Mouse (Mus musculus) CH12.LX (cell line): ENCODE results near the gene Irs3. TPM values are rescaled to one million over a fixed set of nuclear protein-coding genes. Genes with fewer than 3 reads are reported as not detected.

Experiments
- DNase-seq: peaks from one replicate; pipeline ENCODE4 v3.0.0-alpha.2; 2013; ENCODE audit errors: extremely low read depth
- H3K27ac ChIP-seq: 2 replicates; pipeline ENCODE4 v1.5.1; 2012; ENCODE audit warnings: low read depth, mild to moderate bottlenecking, control low read depth, moderate library complexity; ENCODE audit not compliant: insufficient read depth
- H3K27me3 ChIP-seq: replicated peaks from 2 replicates; pipeline ENCODE3; 2012; ENCODE audit warnings: inconsistent platforms
- H3K36me3 ChIP-seq, 2 experiments: replicated peaks in 1 of 2; 2 replicates each; pipeline versions ENCODE3 to v1.6.1; 2012; ENCODE audit warnings: inconsistent platforms in 1 of 2, low read length in 1 of 2, mild to moderate bottlenecking in 1 of 2, mixed read lengths in 1 of 2, moderate library complexity in 1 of 2; ENCODE audit not compliant: control insufficient read depth in 1 of 2, insufficient read depth in 1 of 2
- H3K4me1 ChIP-seq, 2 experiments: 2 replicates each; pipeline ENCODE4 v1.6.1; 2012; ENCODE audit warnings: inconsistent platforms in 1 of 2, moderate library complexity in 1 of 2; ENCODE audit not compliant: insufficient read depth in 2 of 2, control insufficient read depth in 1 of 2
- H3K4me2 ChIP-seq: 2 replicates; pipeline ENCODE4 v1.6.1; 2012; ENCODE audit warnings: low read depth, mild to moderate bottlenecking, control low read depth; ENCODE audit not compliant: poor library complexity, insufficient read depth, severe bottlenecking
- H3K4me3 ChIP-seq, 3 experiments: fragments of 150-350 bp in 1 of 3; sonication (generic) in 1 of 3; replicated peaks in 1 of 3; 2 replicates each; pipeline versions ENCODE3 to v1.5.1; 2011 to 2012; ENCODE audit warnings: low read depth in 2 of 3, low read length in 2 of 3, mild to moderate bottlenecking in 2 of 3, moderate library complexity in 2 of 3, control low read depth in 1 of 3, improper control_type of control experiment in 1 of 3, inconsistent platforms in 1 of 3, mixed read lengths in 1 of 3; ENCODE audit not compliant: poor library complexity in 1 of 3
- H3K79me2 ChIP-seq: replicated peaks from 2 replicates; pipeline ENCODE4 v1.6.1; 2012; ENCODE audit warnings: mild to moderate bottlenecking, moderate library complexity; ENCODE audit not compliant: control insufficient read depth, poor library complexity, insufficient read depth, severe bottlenecking; ENCODE audit errors: extremely low read depth
- H3K9ac ChIP-seq: 2 replicates; pipeline ENCODE4 v1.6.1; 2012; ENCODE audit warnings: low read depth, mild to moderate bottlenecking, control low read depth, moderate library complexity; ENCODE audit not compliant: insufficient read depth
- H3K9me3 ChIP-seq: replicated peaks from 2 replicates; pipeline ENCODE3; 2012; ENCODE audit warnings: low read length, inconsistent platforms, mixed read lengths
- BHLHE40 ChIP-seq: IDR thresholded peaks from 2 replicates; pipeline ENCODE4 v1.6.1; 2011; ENCODE audit warnings: mild to moderate bottlenecking, low read depth, low read length, improper control_type of control experiment
- CHD2 ChIP-seq: IDR thresholded peaks from 2 replicates; pipeline ENCODE4 v1.6.1; 2011; ENCODE audit warnings: low read length, improper control_type of control experiment
- CTCF ChIP-seq, 2 experiments: IDR thresholded peaks in 1 of 2; conservative IDR thresholded peaks in 1 of 2; 2 replicates each; pipeline ENCODE4 v1.5.1; 2011 to 2012; ENCODE audit warnings: low read depth in 2 of 2, low read length in 2 of 2, improper control_type of control experiment in 1 of 2, inconsistent platforms in 1 of 2, mild to moderate bottlenecking in 1 of 2, moderate library complexity in 1 of 2
- EP300 ChIP-seq: IDR thresholded peaks from 2 replicates; pipeline ENCODE4 v1.6.1; 2011; ENCODE audit warnings: low read length, improper control_type of control experiment
- ETS1 ChIP-seq: conservative IDR thresholded peaks from 2 replicates; pipeline ENCODE4 v1.6.1; 2012; ENCODE audit warnings: low read depth, mild to moderate bottlenecking, inconsistent platforms, low read length, improper control_type of control experiment, moderate library complexity
- IRF4 ChIP-seq: IDR thresholded peaks from 2 replicates; pipeline ENCODE4 v1.6.1; 2014; ENCODE audit warnings: low read depth, mild to moderate bottlenecking, inconsistent platforms, low read length, improper control_type of control experiment
- JUN ChIP-seq: IDR thresholded peaks from 2 replicates; pipeline ENCODE4 v1.6.1; 2011; ENCODE audit warnings: low read depth, mild to moderate bottlenecking, low read length, improper control_type of control experiment, moderate library complexity; ENCODE audit not compliant: insufficient read depth
- JUND ChIP-seq: conservative IDR thresholded peaks from 2 replicates; pipeline ENCODE4 v1.6.1; 2011; ENCODE audit warnings: low read depth, low read length, improper control_type of control experiment
- MAFK ChIP-seq: IDR thresholded peaks from 2 replicates; pipeline ENCODE4 v1.6.1; 2011; ENCODE audit warnings: low read length, improper control_type of control experiment; ENCODE audit not compliant: insufficient replicate concordance
- MEF2A ChIP-seq: IDR thresholded peaks from 2 replicates; pipeline ENCODE4 v1.6.1; 2014; ENCODE audit warnings: low read depth, mild to moderate bottlenecking, inconsistent platforms, low read length, improper control_type of control experiment, borderline replicate concordance
- MYC ChIP-seq: IDR thresholded peaks from 2 replicates; pipeline ENCODE4 v1.6.1; 2011; ENCODE audit warnings: low read depth, mild to moderate bottlenecking, improper control_type of control experiment, low read length
- NRF1 ChIP-seq: IDR thresholded peaks from 2 replicates; pipeline ENCODE4 v1.6.1; 2014; ENCODE audit warnings: low read depth, mild to moderate bottlenecking, inconsistent platforms, low read length, improper control_type of control experiment, moderate library complexity
- PAX5 ChIP-seq: IDR thresholded peaks from 2 replicates; pipeline ENCODE4 v1.6.1; 2012; ENCODE audit warnings: low read length, inconsistent platforms, mixed read lengths
- POLR2AphosphoS2 ChIP-seq: IDR thresholded peaks from 2 replicates; pipeline ENCODE4 v1.6.1; 2011; ENCODE audit warnings: low read depth, low read length, improper control_type of control experiment
- RAD21 ChIP-seq: IDR thresholded peaks from 2 replicates; pipeline ENCODE4 v1.6.1; 2011; ENCODE audit warnings: low read depth, mild to moderate bottlenecking, low read length, improper control_type of control experiment, moderate library complexity
- SMC3 ChIP-seq: IDR thresholded peaks from 2 replicates; pipeline ENCODE4 v1.6.1; 2011; ENCODE audit warnings: low read depth, low read length, improper control_type of control experiment
- TBP ChIP-seq: conservative IDR thresholded peaks from 2 replicates; pipeline ENCODE4 v1.6.1; 2011; ENCODE audit warnings: low read depth, low read length, improper control_type of control experiment
- USF2 ChIP-seq: conservative IDR thresholded peaks from 2 replicates; pipeline ENCODE4 v1.6.1; 2011; ENCODE audit warnings: low read depth, low read length, improper control_type of control experiment
- ZMIZ1 ChIP-seq: IDR thresholded peaks from 2 replicates; pipeline ENCODE4 v1.6.1; 2012; ENCODE audit warnings: low read depth, mild to moderate bottlenecking, inconsistent platforms, low read length, improper control_type of control experiment
- dilution Hi-C: fragments of 300-500 bp; cut with MboI; formaldehyde crosslinking; loops from 2 replicates; pipeline ENCODE4 v1.14.3; 2020; ENCODE audit warnings: low sequenced_read_pairs; ENCODE audit not compliant: extremely low pct_unique_long_range_greater_than_20kb, extremely low pct_ligation_motif_present
- in situ Hi-C: fragments of 300-500 bp; cut with MboI; formaldehyde crosslinking; loops from 3 replicates; pipeline ENCODE4 v1.14.3; 2019; ENCODE audit warnings: low sequenced_read_pairs, low pct_ligation_motif_present, low pct_unique_long_range_greater_than_20kb, mixed read lengths
- polyA plus RNA-seq: library from polyadenylated mRNA; unstranded; fragments of >175 nt; gene quantifications from 2 replicates; pipeline ENCODE4 v1.2.1, GENCODE M21; 2012; ENCODE audit warnings: low read depth; ENCODE audit not compliant: insufficient read length
- total RNA-seq, 2 experiments: library from RNA; depleted of rRNA; stranded (reverse); fragments of 300-350 nt in 1 of 2; fragments of >200 nt in 1 of 2; gene quantifications; 2 replicates each; pipeline ENCODE4 v1.2.3; 2012 to 2014

Gene Irs3
- total and polyA plus RNA-seq, 3 experiments, result not detected

DNA sequence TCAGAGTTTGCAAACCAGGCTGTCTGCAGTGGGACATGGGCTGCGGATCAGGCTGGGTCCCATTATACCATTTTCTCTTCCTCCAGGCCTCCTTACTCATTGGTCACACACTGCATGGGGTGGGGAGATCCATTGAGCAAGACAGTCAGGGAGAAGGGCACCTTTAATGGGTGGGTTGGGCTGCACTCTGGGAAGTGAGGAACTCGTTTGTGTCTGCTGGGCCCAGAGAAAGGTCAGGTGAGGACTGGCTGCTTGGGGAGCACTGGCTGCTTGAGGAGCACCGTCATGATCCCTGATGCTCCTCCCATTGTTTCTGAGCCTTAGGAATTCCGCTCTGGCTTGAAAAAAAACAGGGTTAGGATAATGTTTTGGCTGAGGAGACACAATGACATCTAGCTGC, 2.6 kb downstream of the Irs3 start:
- Histone ChIP-seq H3K79me2 (no peaks in the 10 kb centered on the region), H3K4me2 (no peak overlapping the region), H3K9ac (no peak overlapping the region), H3K4me1 (peaks cover 3 to 26% of the 10 kb centered on the region in 2 experiments; a peak in 3 of 4 replicates)
- no peak for DNase-seq
- dilution Hi-C loops, result no loop called here
- no peak for TF ChIP-seq BHLHE40
- no peak for TF ChIP-seq MAFK
- TF ChIP-seq EP300, result no peak
- no peak for TF ChIP-seq IRF4
- TF ChIP-seq CHD2, result no peak
- TF ChIP-seq RAD21, result no peak
- no peak for TF ChIP-seq JUN
- no peak for TF ChIP-seq NRF1
- no peak for TF ChIP-seq ETS1
- no peak for TF ChIP-seq ZMIZ1
- TF ChIP-seq MYC, result no peak
- no peak for TF ChIP-seq JUND
- TF ChIP-seq TBP, result no peak
- TF ChIP-seq MEF2A, result no peak
- no peak for TF ChIP-seq POLR2AphosphoS2
- TF ChIP-seq, all 38 proteins: peak for 0
- Histone ChIP-seq H3K36me3 (peaks cover 48 to 60% of the 10 kb centered on the region in 2 experiments), H3K4me3 (no peak overlapping the region), H3K9me3 (no peaks in the 10 kb centered on the region), H3K27me3 (no peaks in the 10 kb centered on the region), H3K27ac (no peak overlapping the region)
- in situ Hi-C loops, result no loop called here

DNA sequence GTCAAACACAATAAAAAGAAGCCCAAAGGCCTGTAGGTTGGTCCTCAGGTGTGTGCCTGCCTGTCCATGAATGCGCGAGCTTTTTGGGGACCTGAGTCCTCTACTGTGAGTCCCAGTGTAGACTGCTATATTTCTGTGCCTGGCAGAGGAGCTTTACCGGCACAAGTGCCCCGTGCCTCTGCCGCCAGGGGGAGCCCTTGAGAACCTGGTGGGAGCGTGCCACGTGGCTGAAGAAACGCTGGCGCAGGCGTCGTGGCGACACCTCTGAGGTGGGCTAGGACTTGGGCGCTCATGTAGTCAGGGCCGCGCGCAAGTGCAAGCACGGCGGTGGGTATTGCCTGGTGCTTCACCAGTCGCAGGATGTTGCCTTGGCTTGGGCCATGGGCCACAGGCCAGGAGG, 4.5 kb downstream of the Irs3 start, which contains the start of gene Sap25:
Sap25 (plus strand) TSS at position 281 of the 400 bp plus-strand sequence.
- Histone ChIP-seq H3K4me2 (no peak within 1 kb of the TSS), H3K27me3 (no peaks in the 10 kb centered on the region), H3K36me3 (peaks cover 66 to 79% of the 10 kb centered on the region in 2 experiments), H3K9ac (no peak within 1 kb of the TSS), H3K27ac (no peak within 1 kb of the TSS), H3K4me1 (peaks cover 3 to 25% of the 10 kb centered on the region in 2 experiments; a peak in 3 of 4 replicates), H3K79me2 (no peaks in the 10 kb centered on the region), H3K4me3 (no peak within 1 kb of the TSS), H3K9me3 (no peaks in the 10 kb centered on the region)
- DNase-seq, result no peak
- dilution Hi-C loops (no loop called here), in situ Hi-C loops (no loop called here)
- TF ChIP-seq USF2 (no peak), PAX5 (no peak), CTCF (conservative IDR thresholded peaks at IDR 0.05 in 1 of 2, IDR thresholded peaks at IDR 0.05 in 1 of 2; ENCODE audit: low read depth in 2 of 2, low read length in 2 of 2) (peak in 1 of 2 experiments; percentile 47; a peak in 2 of 4 replicates), TBP (no peak), SMC3 (peak; percentile 39)
